Mouse (Mus musculus): ENCODE results near the gene Ly6g6c.
"Not testable (repeated sequence)": the region's sequence is repeated elsewhere in the genome, so short reads cannot be mapped to it uniquely, and the experiment has no call there.

Gene Ly6g6c

DNA sequence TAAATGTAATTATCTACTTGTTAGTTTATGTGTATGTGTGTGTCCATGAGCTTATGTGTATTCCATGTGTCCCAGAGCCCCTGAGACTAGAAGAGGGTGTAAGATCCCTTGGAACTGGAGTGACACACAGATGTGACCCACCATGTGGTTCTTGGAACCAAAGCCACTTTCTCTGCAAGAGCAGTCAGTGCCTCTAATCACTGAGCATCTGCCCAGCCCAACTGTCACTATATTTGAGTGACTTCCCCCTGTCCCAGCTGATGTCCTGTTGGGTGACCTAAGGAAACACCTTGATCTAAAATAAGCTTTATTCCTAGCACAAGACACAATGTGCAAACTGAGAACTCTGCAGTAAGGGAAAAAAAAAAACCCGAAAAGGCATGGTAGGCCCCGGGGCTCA, 36.9 kb upstream of the Ly6g6c start:
- in situ Hi-C loops (cut with MboI; ENCODE audit: unreplicated experiment in 2 of 2) = loop anchor here in 1 of 2 experiments (10.0 kb wide), 2 partner anchors 76 to 206 kb away; partner anchors contain the start of genes Atp6v1g2, Ly6g5c and Nfkbil1

DNA sequence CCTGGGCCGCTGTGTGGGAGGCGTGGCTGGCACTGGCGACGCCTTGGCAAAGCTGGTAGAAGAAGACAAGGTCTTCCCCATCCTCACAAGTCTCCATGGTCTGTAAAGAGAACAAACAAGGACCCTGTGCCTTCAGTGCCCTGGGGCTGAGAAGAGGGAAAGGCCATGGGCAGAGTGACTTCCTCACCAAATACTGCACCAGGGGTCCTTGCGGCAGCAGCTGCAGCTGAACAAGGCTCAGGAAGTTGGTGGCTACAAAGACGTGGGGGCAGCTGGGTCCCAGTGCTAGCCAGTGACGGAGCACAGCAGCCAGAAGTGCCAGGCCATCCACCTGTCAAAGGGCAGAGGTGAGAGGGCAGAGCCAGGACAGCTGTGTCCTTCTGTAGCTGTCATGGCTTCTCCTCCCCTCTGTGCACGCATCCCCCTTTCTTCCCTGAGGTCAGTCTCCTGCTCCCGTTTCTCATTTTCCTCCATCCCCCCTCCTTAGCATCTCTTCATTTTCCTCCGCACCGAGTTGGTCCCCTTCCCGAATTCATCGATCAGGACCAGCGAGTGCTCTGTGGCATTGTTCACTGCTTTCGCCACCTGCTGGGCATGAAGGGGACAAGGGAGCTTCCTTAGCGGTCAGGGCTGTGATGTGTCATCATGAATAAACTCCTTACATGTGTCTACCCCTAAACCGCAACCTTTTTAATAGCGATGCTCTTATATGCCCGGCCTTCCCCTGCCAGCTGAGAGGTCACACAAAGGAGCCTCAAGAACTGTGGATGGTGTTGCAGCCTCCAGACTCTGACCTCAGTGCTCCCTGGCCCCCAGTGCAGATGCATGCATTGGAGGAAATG, 35.3 kb upstream of the Ly6g6c start:
- in situ Hi-C loops (cut with MboI; ENCODE audit: unreplicated experiment in 2 of 2) = loop anchor here in 1 of 2 experiments (10.0 kb wide), 2 partner anchors 75 to 205 kb away; partner anchors contain the start of genes Atp6v1g2, Ly6g5c and Nfkbil1

DNA sequence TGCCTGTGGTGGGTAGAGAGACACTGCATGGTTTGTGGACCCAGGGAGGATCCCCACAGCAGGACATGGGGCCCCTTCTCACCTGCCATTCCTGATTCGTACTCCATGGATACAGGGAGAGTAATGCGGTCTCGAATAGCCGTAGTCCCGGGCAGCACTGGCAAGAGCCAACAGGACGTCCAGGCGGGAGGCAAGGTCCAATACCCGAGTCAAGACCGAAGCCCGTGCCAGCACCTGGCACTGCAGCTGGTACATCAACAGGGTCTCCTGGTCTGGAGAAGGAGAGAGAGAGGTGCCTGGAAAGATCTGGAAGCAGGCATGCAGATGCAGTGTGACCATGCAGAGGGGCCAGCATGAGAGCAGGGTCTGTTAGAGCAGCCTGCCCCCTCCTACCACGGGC, 33.9 kb upstream of the Ly6g6c start:
- in situ Hi-C loops (cut with MboI; ENCODE audit: unreplicated experiment in 2 of 2) = no loop called here

DNA sequence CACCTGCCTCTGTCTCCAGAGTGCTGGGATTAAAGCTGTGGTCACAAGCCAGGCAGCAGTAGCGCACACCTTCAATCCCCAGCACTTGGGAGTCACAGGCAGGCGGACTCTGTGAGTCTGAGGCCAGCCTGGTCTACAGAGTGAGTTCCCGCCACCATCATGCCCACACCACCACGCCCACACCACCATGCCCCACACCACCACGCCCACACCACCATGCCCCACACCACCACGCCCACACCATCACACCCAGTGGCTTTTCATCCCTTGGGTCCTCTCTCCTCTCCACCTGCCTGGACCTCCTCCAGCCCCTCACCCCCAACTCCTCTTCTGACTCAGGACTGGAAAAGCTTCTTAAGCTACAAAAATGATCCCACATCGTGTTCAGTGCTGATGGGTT, 33.3 kb upstream of the Ly6g6c start:
- in situ Hi-C loops (cut with MboI; ENCODE audit: unreplicated experiment in 2 of 2) = no loop called here

DNA sequence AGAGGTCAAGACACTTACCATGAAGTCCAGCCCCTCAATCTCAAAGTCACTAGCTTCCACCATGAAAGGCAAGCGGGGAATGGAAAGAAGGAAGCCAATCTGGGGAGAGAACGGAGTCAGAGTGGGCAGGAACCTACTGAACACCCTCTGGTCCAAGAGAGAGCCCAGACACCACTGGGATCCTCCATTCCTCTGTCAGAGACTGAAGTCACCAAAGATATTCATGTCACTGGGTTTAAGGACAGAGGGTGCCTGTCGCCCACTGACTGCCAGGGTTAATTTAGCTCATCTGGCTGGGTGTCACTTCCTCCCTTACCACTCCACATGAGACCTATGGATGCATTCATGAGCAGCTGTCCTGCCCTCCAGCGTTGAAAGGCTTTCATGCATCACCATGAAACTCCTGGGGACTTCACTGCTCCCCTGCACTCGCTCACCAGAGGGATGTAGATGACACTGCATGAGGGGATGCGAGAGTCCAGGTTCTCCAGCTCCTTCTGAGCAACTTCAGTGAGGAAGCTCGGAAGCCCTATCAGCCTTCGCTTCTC, 32.8 kb upstream of the Ly6g6c start:
- in situ Hi-C loops (cut with MboI; ENCODE audit: unreplicated experiment in 2 of 2) = no loop called here

DNA sequence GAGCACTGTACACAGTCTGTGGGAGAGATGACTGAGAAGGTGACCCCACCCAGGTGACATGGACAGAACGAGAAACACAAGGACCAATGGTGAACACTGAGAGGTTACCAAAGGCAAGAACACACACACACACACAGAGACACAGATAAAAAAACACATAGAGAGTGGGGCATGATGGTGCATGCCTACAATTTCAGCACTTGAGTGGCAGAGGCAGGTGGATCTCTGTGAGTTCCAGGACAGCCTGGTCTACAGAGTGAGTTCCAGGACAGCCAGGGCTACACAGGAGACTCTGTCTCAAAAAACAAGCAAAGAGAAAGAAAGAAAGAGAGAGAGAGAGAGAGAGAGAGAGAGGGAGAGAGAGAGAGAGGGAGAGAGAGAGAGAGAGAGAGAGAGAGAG, 31.5 kb upstream of the Ly6g6c start:
- in situ Hi-C loops (cut with MboI; ENCODE audit: unreplicated experiment in 2 of 2) = not testable (repeated sequence)

DNA sequence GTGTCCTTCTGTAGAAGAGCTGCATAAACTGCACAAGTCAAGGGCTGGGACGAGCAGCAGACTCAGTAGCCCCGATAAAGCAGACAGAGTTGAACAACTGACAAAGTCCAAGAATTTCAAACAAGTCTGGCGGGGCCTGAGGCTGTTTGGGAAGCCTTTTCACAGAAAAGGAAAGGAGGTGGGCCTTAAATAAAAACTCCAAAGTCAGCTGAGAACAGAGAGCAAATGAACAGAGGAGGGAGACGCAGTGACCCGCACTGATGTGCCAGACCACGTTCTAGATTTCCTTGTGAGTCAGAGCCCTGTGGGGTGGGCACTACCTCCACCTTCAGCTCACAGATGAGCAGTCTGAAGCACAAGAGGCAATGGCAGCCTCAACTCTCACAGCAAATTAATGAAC, 30.3 kb upstream of the Ly6g6c start:
- in situ Hi-C loops (cut with MboI; ENCODE audit: unreplicated experiment in 2 of 2) = no loop called here

GRCm38 (mm10) chr17:35039121-35039873, 25.9 kb upstream of the Ly6g6c start:
- in situ Hi-C loops (cut with MboI; ENCODE audit: unreplicated experiment in 2 of 2) = no loop called here

- in situ Hi-C loops (cut with MboI; ENCODE audit: unreplicated experiment in 2 of 2) = no loop called here
Observed at GRCm38 (mm10) chr17:35043794-35044193, 21.4 kb upstream of the Ly6g6c start.

DNA sequence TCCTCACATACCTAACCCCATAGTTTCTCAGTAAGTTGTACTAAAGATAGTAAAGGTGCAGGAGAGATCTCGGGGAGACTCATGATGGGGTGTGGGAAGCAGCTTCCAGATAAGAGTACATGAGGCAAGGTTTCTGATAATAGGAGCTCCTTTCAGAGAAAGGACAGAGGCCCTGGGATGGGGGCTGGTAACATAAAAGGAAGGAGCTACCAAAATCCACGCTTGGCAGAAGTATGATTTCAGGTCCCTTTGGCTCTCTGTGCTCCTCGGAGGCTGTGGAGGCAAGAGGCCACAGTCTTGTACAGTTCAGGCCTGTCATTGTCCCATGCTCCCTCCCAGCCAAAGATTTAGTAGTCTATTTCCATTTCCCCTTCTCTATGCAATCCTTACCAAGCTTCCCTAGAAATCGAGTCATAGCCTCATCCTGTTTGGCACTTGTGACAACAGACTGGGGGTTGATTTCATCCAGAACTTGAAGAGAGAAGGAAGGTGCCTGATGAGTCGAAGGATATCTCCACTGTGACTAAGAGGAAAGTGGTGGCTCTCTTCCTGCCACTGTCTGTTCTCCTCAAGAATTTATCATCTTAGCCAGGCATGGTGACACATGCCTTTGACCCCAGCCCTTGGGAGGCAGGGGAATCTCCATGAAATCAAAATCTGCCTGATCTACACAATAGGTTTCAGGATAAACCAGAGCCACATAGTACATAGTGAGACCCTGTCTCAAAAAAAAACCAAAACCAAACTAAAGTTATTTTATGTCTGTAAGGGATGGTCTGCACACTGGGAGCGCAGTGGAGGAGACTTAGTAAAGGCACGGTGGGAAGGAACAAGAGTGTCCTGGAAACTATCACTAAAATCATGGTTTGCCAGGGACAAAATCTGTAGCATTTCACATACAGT, 20.0 kb upstream of the Ly6g6c start:
- in situ Hi-C loops (cut with MboI; ENCODE audit: unreplicated experiment in 2 of 2) = no loop called here

- in situ Hi-C loops (cut with MboI; ENCODE audit: unreplicated experiment in 2 of 2) = no loop called here
Observed at GRCm38 (mm10) chr17:35045807-35046680, 19.1 kb upstream of the Ly6g6c start.

DNA sequence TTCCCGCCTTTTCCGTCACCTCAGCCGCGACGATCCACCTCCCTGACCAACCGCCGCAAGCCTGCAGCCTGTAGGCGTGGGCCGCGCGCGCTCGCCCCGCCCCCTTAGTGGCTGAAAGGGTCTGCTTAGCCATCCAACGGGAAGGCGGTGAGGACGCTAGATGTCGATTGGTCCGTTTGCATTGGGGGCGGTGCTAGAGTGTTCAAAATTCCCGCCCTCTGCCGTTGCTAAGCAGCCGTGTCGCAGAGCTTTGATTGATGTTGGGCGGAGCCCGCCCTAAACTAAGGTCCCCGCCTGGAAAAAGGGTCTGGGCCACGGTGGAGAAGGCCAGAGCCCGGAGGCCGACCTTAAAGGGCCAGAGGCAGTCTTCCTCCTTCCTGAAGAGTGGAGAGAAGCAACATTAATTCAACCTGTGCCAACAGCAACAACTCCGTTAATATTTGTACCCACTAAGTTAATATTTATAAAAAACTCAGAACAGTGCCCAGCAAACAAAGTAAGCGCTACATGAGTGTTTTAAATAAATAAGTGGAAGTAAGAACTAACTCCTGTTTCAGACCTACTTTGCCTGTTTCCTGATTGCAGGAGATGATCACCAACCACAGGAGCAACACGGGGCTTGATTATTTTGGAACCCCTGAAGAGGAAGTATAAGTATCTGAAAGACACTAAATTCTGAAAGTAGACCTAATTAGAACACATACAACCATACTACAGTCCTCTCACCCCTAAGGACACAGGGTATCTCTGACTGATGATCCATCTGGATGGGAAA, 18.3 kb upstream of the Ly6g6c start, which contains the start of gene Msh5:
Gene Msh5 (minus strand): TSS at position 65 of the 775 bp plus-strand sequence.
- in situ Hi-C loops (cut with MboI; ENCODE audit: unreplicated experiment in 2 of 2) = no loop called here

GRCm38 (mm10) chr17:35047688-35048087, 17.5 kb upstream of the Ly6g6c start:
- in situ Hi-C loops (cut with MboI; ENCODE audit: unreplicated experiment in 2 of 2) = no loop called here

DNA sequence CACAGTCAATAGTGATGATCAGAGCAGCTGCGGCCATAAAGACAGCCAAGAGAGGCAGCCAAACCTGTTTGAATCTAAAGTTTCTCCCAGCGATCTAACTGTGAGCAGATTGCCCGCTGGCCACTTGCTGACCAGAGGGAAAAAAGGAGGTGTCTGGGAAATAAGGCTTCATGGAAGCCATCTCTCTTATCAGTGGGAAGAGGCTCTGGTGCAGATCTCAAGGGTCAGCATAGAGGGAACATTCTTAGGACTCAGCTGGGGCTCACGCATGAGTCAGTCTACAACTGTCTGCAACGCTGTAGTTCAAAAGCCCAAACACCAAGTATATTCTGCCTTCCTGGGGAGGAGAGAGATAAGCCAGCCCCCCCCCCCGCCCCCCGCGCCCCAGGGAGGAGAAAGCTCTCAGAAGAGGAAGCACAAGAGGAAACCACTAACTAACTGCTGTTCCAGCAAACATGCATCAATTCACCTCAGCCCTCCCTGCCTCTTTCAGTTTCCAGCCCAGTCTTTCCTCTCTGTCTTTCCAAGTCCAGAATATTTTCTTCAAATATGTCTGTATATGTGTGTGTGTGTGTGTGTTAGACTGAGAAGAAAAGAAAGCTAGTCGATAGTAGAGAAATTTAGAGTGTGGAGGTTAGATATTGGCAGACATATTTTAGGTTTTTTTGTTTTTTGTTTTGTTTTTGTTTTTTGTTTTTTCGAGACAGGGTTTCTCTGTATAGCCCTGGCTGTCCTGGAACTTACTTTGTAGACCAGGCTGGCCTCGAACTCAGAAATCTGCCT, 16.8 kb upstream of the Ly6g6c start:
- in situ Hi-C loops (cut with MboI; ENCODE audit: unreplicated experiment in 2 of 2) = no loop called here

DNA sequence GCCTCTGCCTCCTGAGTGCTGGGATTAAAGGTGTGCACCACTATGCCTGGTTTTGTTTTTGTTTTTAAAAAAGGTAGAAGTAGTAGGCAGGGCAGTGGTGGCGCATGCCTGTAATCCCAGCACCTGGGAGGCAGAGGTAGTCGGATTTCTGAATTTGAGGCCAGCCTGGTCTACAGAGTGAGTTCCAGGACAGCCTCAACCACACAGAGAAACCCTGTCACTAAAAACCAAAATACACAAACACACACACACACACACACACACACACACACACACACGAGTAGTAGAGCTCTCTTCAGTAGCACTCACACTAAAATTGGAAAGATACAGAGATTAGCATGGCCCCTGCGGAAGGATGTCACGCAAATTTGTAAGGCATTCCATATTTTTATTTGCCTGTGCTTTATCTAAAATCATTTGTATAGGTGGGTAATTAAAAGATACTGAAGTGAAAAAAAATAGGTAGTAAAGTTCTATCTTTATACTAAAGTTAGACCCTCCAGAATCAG, 16.2 kb upstream of the Ly6g6c start:
- in situ Hi-C loops (cut with MboI; ENCODE audit: unreplicated experiment in 2 of 2) = no loop called here

GRCm38 (mm10) chr17:35049561-35050016, 15.6 kb upstream of the Ly6g6c start, which contains the start of gene Clic1:
Clic1 (plus strand) TSS chr17:35049966.
- in situ Hi-C loops (cut with MboI; ENCODE audit: unreplicated experiment in 2 of 2) = no loop called here

DNA sequence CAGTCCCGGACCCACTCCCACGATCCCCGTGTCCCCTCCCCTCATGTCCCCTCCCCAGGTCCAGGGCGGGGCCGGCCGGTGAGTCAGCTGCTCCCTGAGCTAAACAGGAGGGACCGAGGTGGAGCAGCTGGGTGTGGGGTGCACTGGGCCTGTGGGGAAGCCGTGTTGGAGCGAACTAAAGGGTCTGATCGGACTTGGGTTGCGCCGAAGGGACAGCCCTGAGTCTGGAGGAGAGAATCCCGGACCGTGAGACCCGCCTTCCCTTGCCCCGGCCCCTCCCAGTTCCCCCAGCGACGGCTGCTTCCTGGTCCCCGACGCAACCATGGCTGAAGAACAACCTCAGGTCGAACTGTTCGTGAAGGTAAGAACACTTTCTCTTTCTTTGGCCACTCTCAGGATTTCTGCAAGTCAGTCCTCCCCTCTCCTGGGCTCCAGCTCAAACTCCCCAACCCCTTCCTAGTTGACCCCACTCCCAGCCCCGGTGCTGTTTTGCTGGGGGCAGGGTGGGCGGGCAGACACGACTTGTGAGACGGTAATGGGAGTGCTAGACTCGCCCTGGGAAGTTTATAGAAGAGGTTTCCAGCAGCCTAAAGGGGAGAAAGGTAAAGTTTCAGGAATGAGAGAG, 14.9 kb upstream of the Ly6g6c start:
- in situ Hi-C loops (cut with MboI; ENCODE audit: unreplicated experiment in 2 of 2) = no loop called here

Data from v-Abl transformed pro-B cells (cell line).